ENCODE assay signal across 8 mouse cellular contexts in the genomic region with DNA sequence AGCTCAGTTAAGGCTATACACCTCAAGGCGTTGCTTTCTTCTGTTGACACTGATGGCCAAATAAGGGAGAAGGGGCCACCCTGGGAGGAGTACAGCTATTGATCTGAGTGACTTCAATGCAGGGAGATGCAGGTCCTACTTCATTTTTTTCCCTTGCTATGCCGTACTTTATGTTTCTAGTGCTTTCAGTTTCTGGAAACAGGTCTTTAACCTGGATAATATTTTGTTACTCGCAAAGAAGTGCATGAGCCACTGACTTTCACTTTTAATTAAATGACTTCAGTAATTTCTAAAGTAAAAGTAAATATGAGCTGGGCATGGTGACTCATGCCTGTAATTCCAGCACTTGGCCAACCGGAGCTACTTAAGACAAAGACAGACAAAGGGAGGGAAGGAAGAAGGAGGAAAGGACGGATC. TPM values are rescaled to one million over a fixed set of nuclear protein-coding genes. Genes with fewer than 3 reads are reported as not detected.
A peak's percentile ranks its signal among the peaks of the same experiment; 100 is the strongest.
DNase-seq lines count a peak whose midpoint lies in the region; ATAC-seq and TF ChIP-seq lines count a peak whose summit lies in the region.

No protein-coding gene starts in this region.

- ATAC-seq in megakaryocyte, adult 5-6 weeks (ENCODE audit: poor library complexity, severe bottlenecking): no peak
- ATAC-seq in heart, embryonic 15.5 days (replicated peaks; ENCODE audit: insufficient number of reproducible peaks, insufficient read depth, low FRiP score, low read depth): no peak
- ATAC-seq in liver, embryonic 16.5 days (ENCODE audit: low read depth): peak; percentile 33; the same call in 1 of the 2 replicates

- no peak for TF ChIP-seq POLR2A in bone marrow macrophage, adult 2 months (IDR thresholded peaks at IDR 0.05; ENCODE audit: borderline replicate concordance, low read depth, low read length)

- H3K27ac ChIP-seq in bone marrow macrophage, adult 2 months (ENCODE audit: insufficient read depth, low read depth, low read length): peak overlapping the region; percentile 56
- H3K27ac ChIP-seq in heart, embryonic 15.5 days: peak overlapping the region; percentile 91
- peak overlapping the region; percentile 69 for H3K27ac ChIP-seq in liver, embryonic 16.5 days (ENCODE audit: low read length)

- peak overlapping the region; percentile 94 for H3K4me3 ChIP-seq in megakaryocyte, embryonic 14.5 days (replicated peaks)
- H3K4me3 ChIP-seq in bone marrow macrophage, adult 2 months (ENCODE audit: insufficient read depth, low read length): peak overlapping the region; percentile 75
- peak overlapping the region; percentile 82 for H3K4me3 ChIP-seq in heart, embryonic 15.5 days
- H3K4me3 ChIP-seq in liver, embryonic 16.5 days (ENCODE audit: low read depth, low read length): peak overlapping the region; percentile 89

- H3K4me1 ChIP-seq in megakaryocyte, embryonic 14.5 days: peaks cover 40% of the 10 kb centered on the region
- peaks cover 11% of the 10 kb centered on the region for H3K4me1 ChIP-seq in bone marrow macrophage, adult 2 months (ENCODE audit: control insufficient read depth, insufficient read depth, low read length)
- peaks cover 9% of the 10 kb centered on the region for H3K4me1 ChIP-seq in heart, embryonic 15.5 days (replicated peaks)
- H3K4me1 ChIP-seq in liver, embryonic 16.5 days (ENCODE audit: control insufficient read depth, low read depth, low read length): peaks cover 5% of the 10 kb centered on the region

- WGBS in heart, embryonic 15.5 days: 14% methylated on average over 5 of the region's 5 CpGs
- 8% methylated on average over 5 of the region's 5 CpGs for WGBS in liver, embryonic 16.5 days (ENCODE audit: insufficient replicate concordance)

- peak overlapping the region; percentile 85 for H3K4me2 ChIP-seq in heart, embryonic 15.5 days
- H3K4me2 ChIP-seq in liver, embryonic 16.5 days (ENCODE audit: low read depth, low read length): peak overlapping the region; percentile 97

- DNase-seq in splenic B cell, adult 2 months (ENCODE audit: low read depth, low spot score): peak; percentile 49
- DNase-seq in cerebellum, postnatal 25 days: no peak
- DNase-seq in frontal cortex, postnatal 36 days (ENCODE audit: low spot score in 2 of 2): no peak

- TF ChIP-seq CTCF in bone marrow macrophage, adult 2 months (IDR thresholded peaks at IDR 0.05; ENCODE audit: low read depth, low read length): no peak

- H3K9me3 ChIP-seq in megakaryocyte, embryonic 14.5 days: no peaks in the 10 kb centered on the region
- no peaks in the 10 kb centered on the region for H3K9me3 ChIP-seq in heart, embryonic 15.5 days (replicated peaks)
- H3K9me3 ChIP-seq in liver, embryonic 16.5 days (replicated peaks; ENCODE audit: control insufficient read depth, low read length): no peaks in the 10 kb centered on the region

- H3K9ac ChIP-seq in heart, embryonic 15.5 days: peak overlapping the region; percentile 79
- H3K9ac ChIP-seq in liver, embryonic 16.5 days (ENCODE audit: low read depth, low read length): peak overlapping the region; percentile 87

- no peaks in the 10 kb centered on the region for H3K27me3 ChIP-seq in megakaryocyte, embryonic 14.5 days (replicated peaks)
- H3K27me3 ChIP-seq in heart, embryonic 15.5 days: no peaks in the 10 kb centered on the region
- no peaks in the 10 kb centered on the region for H3K27me3 ChIP-seq in liver, embryonic 16.5 days (ENCODE audit: control insufficient read depth, insufficient read depth, low read depth, low read length)
- H3K27me3 ChIP-seq in splenic B cell, adult 2 months (ENCODE audit: control insufficient read depth, insufficient read depth, low read length, poor library complexity, severe bottlenecking): no peaks in the 10 kb centered on the region

- H3K36me3 ChIP-seq in megakaryocyte, embryonic 14.5 days (replicated peaks; ENCODE audit: low read length): no peaks in the 10 kb centered on the region
- H3K36me3 ChIP-seq in heart, embryonic 15.5 days: no peaks in the 10 kb centered on the region
- H3K36me3 ChIP-seq in liver, embryonic 16.5 days (ENCODE audit: control insufficient read depth, insufficient read depth): no peaks in the 10 kb centered on the region
- no peaks in the 10 kb centered on the region for H3K36me3 ChIP-seq in splenic B cell, adult 2 months (ENCODE audit: control insufficient read depth, insufficient read depth, low read length, poor library complexity, severe bottlenecking)

RNA-seq across cellular contexts. Expression of a gene that starts 1.0 kb away (rescaled TPM):
- polyA plus RNA-seq in megakaryocyte, embryonic 14.5 days (2012; ENCODE audit: insufficient read depth, low replicate concordance): 0.94 TPM in 1 of 2 replicates, not detected in the other
- 138 and 149 TPM in 2 replicates for total RNA-seq in megakaryocyte, adult 5-6 weeks (2015)
- total RNA-seq in megakaryocyte, adult 5-6 weeks (2017): 55.5 and 60.0 TPM in 2 replicates
- polyA plus RNA-seq in bone marrow macrophage, adult 2 months (2012; ENCODE audit: insufficient read depth, insufficient read length, missing spikeins): 73.2 and 80.4 TPM in 2 replicates
- 19.1 and 20.2 TPM in 2 replicates for polyA plus RNA-seq in heart, embryonic 15.5 days (2015; fragmentation: Nextera tagmentation; extraction: Ambion mirVana)
- 7.9 and 8.8 TPM in 2 replicates for polyA plus RNA-seq in liver, embryonic 16.5 days (2015; fragmentation: Nextera tagmentation; extraction: Ambion mirVana)
